Mouse (Mus musculus): Measurements from ENCODE around the gene Inpp5b. TPM values are rescaled to one million over a fixed set of nuclear protein-coding genes. Genes with fewer than 3 reads are reported as not detected.

Gene Inpp5b
- 5.7 and 6.1 TPM in 2 replicates for polyA plus RNA-seq (2021; fragmentation: Nextera tagmentation)
- long read RNA-seq, experiment 1, transcript Inpp5b-201 (24 exons, 3,809 nt), result major isoform, 14 of 52 reads
- long read RNA-seq, experiment 1, partial matches to known transcripts, result 19 of 52 reads
- long read RNA-seq, experiment 1, other reads (novel, unspliced or antisense), result 19 of 52 reads
- long read RNA-seq, experiment 2, partial matches to known transcripts, result 2 of 7 reads
- long read RNA-seq, experiment 2, other reads (novel, unspliced or antisense), result 2 of 7 reads

GRCm38 (mm10) chr4:124741376-124742343 lies at the start of gene Inpp5b:
TSS of gene Inpp5b (plus strand) at chr4:124741850.

GRCm38 (mm10) chr4:124693135-124693894 lies 48.3 kb upstream of the Inpp5b start, which contains the start of gene Utp11:
TSS of gene Utp11 (minus strand) at chr4:124693600.

GRCm38 (mm10) chr4:124700248-124700971 lies 41.2 kb upstream of the Inpp5b start, which contains the start of gene Fhl3:
TSS of gene Fhl3 (plus strand) at chr4:124700701.

GRCm38 (mm10) chr4:124714545-124715481 lies 26.8 kb upstream of the Inpp5b start, which contains the start of gene Sf3a3:
TSS of gene Sf3a3 (plus strand) at chr4:124714776.

GRCm38 (mm10) chr4:124801552-124802308 lies 60.1 kb downstream of the Inpp5b start, which contains the start of gene Mtf1:
TSS of gene Mtf1 (plus strand) at chr4:124802104.

GRCm38 (mm10) chr4:124850261-124850913 lies 108.7 kb downstream of the Inpp5b start, which contains the start of gene Yrdc:
TSS of gene Yrdc (plus strand) at chr4:124850679.

Other genes with a start within 250 kb of the Inpp5b start
- not detected in 2 replicates for gene 3100002H09Rik, start 131.0 kb upstream of the Inpp5b start, polyA plus RNA-seq (2021; fragmentation: Nextera tagmentation)
- gene Pou3f1, start 85.0 kb upstream of the Inpp5b start, polyA plus RNA-seq (2021; fragmentation: Nextera tagmentation), result 3.9 and 5.1 TPM in 2 replicates
- 30.2 and 34.0 TPM in 2 replicates for gene Utp11, start 48.2 kb upstream of the Inpp5b start, polyA plus RNA-seq (2021; fragmentation: Nextera tagmentation)
- gene Fhl3, start 41.1 kb upstream of the Inpp5b start, polyA plus RNA-seq (2021; fragmentation: Nextera tagmentation), result 0.60 and 0.63 TPM in 2 replicates
- gene Sf3a3, start 27.1 kb upstream of the Inpp5b start, polyA plus RNA-seq (2021; fragmentation: Nextera tagmentation), result 39.4 and 41.9 TPM in 2 replicates
- gene Mtf1, start 60.3 kb downstream of the Inpp5b start, polyA plus RNA-seq (2021; fragmentation: Nextera tagmentation), result 10.3 and 13.4 TPM in 2 replicates
- gene Yrdc, start 108.8 kb downstream of the Inpp5b start, polyA plus RNA-seq (2021; fragmentation: Nextera tagmentation), result 5.0 and 49.2 TPM in 2 replicates
- 84.5 and 117 TPM in 2 replicates for gene 1110065P20Rik, start 109.3 kb downstream of the Inpp5b start, polyA plus RNA-seq (2021; fragmentation: Nextera tagmentation)
- 8.9 and 11.2 TPM in 2 replicates for gene Maneal, start 120.3 kb downstream of the Inpp5b start, polyA plus RNA-seq (2021; fragmentation: Nextera tagmentation)
- 2.3 and 7.8 TPM in 2 replicates for gene Epha10, start 139.0 kb downstream of the Inpp5b start, polyA plus RNA-seq (2021; fragmentation: Nextera tagmentation)
- gene 9930104L06Rik, start 195.2 kb downstream of the Inpp5b start, polyA plus RNA-seq (2021; fragmentation: Nextera tagmentation), result 3.9 and 5.8 TPM in 2 replicates
- 2.2 and 2.5 TPM in 2 replicates for gene Cdca8, start 197.5 kb downstream of the Inpp5b start, polyA plus RNA-seq (2021; fragmentation: Nextera tagmentation)
- 4.1 and 14.0 TPM in 2 replicates for gene Rspo1, start 244.6 kb downstream of the Inpp5b start, polyA plus RNA-seq (2021; fragmentation: Nextera tagmentation)